Comparison of ENCODE assay signal across 10 mouse cellular contexts in genomic region chr3:22190498-22190897, GRCm38 (mm10).
DNase-seq lines count a peak whose midpoint lies in the region; ATAC-seq lines count a peak whose summit lies in the region.
"Had no signal": no experiment of that assay in that cellular context is flagged by ENCODE, and none has a peak within 500 bp of the region (broad histone marks: within the 10 kb centered on the region; RNA-seq: fewer than 3 reads in every experiment).

No protein-coding gene starts in this region.

- no peak overlapping the region for H3K9ac ChIP-seq in midbrain, embryonic 14.5 days (replicated peaks; ENCODE audit: low read length)

- peak; percentile 40 for DNase-seq in kidney, adult 9 months
- no peak for DNase-seq in kidney, adult 8-10 months
- peak; percentile 27 for DNase-seq in ZHBTc4 (ENCODE audit: low read depth, low spot score)
- DNase-seq in midbrain, embryonic 14.5 days, result peak; percentile 82
- no peak for DNase-seq in right cerebral cortex, postnatal 14 days
- no peak for DNase-seq in frontal cortex, postnatal 14 days (ENCODE audit: low spot score in 2 of 2)

- no peak overlapping the region for H3K4me2 ChIP-seq in midbrain, embryonic 14.5 days (ENCODE audit: low read length)

- no peaks in the 10 kb centered on the region for H3K9me3 ChIP-seq in midbrain, embryonic 14.5 days (ENCODE audit: control insufficient read depth, low read length)
- H3K9me3 ChIP-seq: megakaryocyte, embryonic 14.5 days had no signal

- H3K36me3 ChIP-seq in midbrain, embryonic 14.5 days (ENCODE audit: control insufficient read depth, insufficient read depth, low read length), result peaks cover 34% of the 10 kb centered on the region

- H3K4me3 ChIP-seq in midbrain, embryonic 14.5 days (replicated peaks; ENCODE audit: low read depth, low read length), result no peak overlapping the region
- H3K4me3 ChIP-seq: erythroblast, embryonic 14.5 days; megakaryocyte, embryonic 14.5 days had no signal

- peak; percentile 96 for ATAC-seq in CD4-positive, CD25-positive, alpha-beta regulatory T cell, adult 4 months
- ATAC-seq in hematopoietic stem cell, adult 5-6 weeks (replicated peaks in 1 of 2; ENCODE audit: insufficient read depth in 1 of 2, low FRiP score in 2 of 2, low TSS enrichment in 1 of 2, low read depth in 1 of 2, poor library complexity in 2 of 2, severe bottlenecking in 2 of 2), result peak; percentile 77 to 93
- 0 out of 2 replicates have a peak, but pooled peaks have one; percentile 50 for ATAC-seq in midbrain, embryonic 14.5 days (ENCODE audit: low FRiP score, low TSS enrichment)

- H3K27me3 ChIP-seq in midbrain, embryonic 14.5 days (ENCODE audit: control insufficient read depth, insufficient read depth, low read length), result no peaks in the 10 kb centered on the region
- H3K27me3 ChIP-seq: megakaryocyte, embryonic 14.5 days had no signal

- H3K27ac ChIP-seq in midbrain, embryonic 14.5 days (replicated peaks; ENCODE audit: low read depth, low read length), result no peak overlapping the region

- H3K4me1 ChIP-seq in midbrain, embryonic 14.5 days (ENCODE audit: control insufficient read depth, insufficient read depth, low read length), result no peaks in the 10 kb centered on the region

Comparison
In these comparisons a context has a peak if more than half of its experiments do, and no peak if none do; other contexts are left out.
1. DNase-seq: peak in kidney, adult 9 months (single experiment), ZHBTc4 (single experiment) and midbrain, embryonic 14.5 days (single experiment); none in kidney, adult 8-10 months (0 of 2), right cerebral cortex, postnatal 14 days (single experiment) and frontal cortex, postnatal 14 days (0 of 2).
2. Peak in every context shown above with its lines, with median percentiles within 50 percentile points of each other: ATAC-seq.